Mouse (Mus musculus): ENCODE data around the gene Prtg.

Prtg gene

DNA sequence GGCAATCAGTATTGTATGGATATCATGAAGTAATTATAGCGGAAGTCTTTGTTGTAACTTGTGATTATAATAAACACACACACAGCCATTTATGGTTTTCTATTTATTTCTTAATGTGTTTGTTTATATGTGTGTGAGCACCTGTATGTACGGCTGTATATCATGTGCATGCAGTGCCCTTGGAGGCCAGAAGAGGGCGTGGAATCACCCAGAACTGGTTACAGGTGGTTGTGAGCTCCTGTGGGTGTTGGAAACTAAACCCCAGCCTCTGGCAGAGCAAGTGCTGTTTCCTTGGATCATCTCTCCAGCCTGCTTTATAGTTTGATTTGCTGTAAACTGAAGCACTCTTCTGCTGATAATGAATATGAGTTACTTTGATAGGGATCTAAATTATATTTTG is 136.8 kb downstream of the Prtg start:
- in situ Hi-C loops (cut with MboI; ENCODE audit: low pct_unique_long_range_greater_than_20kb in 1 of 2, low sequenced_read_pairs in 2 of 2, unreplicated experiment in 1 of 2): loop anchor here (5.0 to 10.0 kb wide), 2 partner anchors 51 to 179 kb away; no protein-coding TSS in a partner anchor

DNA sequence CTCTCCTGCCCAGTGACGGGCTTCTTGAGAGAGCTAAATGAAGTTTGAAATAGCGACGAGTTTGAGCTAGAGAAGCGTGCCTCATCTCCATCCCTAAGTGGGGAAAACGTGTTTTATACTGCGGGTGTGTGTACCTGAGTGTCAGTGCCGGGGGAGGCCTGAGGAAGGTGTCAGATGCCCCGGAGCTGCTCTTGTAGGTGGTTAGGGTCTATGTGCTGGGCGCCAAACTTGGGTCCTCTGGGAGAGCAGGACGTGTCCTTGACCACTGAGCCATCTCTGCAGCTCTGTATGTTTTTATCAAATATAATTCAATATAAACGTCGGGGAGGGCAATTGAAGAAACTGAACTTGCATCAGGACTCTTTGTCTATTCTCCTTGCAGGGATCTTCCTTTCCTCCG is 137.6 kb downstream of the Prtg start:
- in situ Hi-C loops (cut with MboI; ENCODE audit: low pct_unique_long_range_greater_than_20kb in 1 of 2, low sequenced_read_pairs in 2 of 2, unreplicated experiment in 1 of 2): loop anchor here (5.0 to 10.0 kb wide), 2 partner anchors 52 to 179 kb away; no protein-coding TSS in a partner anchor

DNA sequence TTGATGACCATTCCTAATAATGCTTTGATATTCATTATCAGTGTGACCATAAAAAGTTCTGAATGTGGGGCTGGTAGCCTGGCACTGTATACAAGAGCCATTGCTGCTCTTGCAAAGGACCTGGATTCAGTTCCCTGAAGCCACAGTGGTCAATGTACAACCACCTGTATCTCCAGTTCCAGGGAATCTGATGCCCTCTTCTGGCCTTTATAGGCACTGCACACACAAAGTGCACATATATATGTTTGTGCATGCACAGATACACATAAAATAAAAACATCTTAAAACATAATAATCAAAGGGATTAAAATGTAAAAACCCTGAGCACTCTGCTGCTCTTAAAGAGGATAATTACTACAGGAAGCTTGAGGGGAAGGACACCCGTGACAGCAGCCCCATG is 140.3 kb downstream of the Prtg start:
- in situ Hi-C loops (cut with MboI; ENCODE audit: low pct_unique_long_range_greater_than_20kb in 1 of 2, low sequenced_read_pairs in 2 of 2, unreplicated experiment in 1 of 2): loop anchor here in 1 of 2 experiments (10.0 kb wide), 1 partner anchor 182 kb away; no protein-coding TSS in a partner anchor

DNA sequence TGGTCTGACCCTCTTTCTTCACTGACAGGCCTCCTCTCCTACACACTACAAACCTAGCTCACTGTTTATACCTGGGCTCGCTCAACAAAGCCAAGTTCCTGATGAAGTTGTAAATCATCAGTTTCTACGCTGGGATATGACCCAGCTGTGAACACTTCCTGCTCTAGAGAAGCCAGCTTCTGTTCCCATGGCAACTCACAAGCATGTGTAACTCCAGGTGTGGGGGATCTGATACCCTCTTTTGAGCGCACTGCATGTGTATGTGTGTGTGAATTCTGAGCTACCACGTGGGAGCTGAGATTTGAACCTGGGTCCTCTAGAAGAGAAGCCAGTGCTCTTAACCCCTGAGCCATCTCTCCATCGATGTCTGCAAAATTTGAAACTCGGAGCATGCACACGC is 142.9 kb downstream of the Prtg start:
- in situ Hi-C loops (cut with MboI; ENCODE audit: low pct_unique_long_range_greater_than_20kb in 1 of 2, low sequenced_read_pairs in 2 of 2, unreplicated experiment in 1 of 2): loop anchor here in 1 of 2 experiments (10.0 kb wide), 1 partner anchor 185 kb away; no protein-coding TSS in a partner anchor

DNA sequence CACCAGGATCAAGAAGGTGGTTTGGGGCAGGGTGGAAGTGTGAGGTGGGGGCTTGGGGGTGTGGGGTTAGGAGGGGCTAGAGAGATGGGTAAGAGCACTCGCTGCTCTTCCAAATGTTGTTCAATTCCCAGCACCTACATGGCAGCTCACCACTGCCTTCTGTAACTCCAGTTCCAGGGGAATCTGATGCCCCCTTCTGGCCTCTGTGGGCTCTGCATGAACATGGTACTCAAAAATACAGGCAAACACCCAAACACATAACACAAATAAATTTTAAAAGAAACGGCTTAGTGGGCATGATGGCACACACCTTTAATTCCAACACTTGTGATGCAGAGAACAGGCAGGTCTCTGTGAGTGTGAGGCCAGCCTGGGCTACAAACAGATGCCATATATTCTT is 148.1 kb downstream of the Prtg start:
- in situ Hi-C loops (cut with MboI; ENCODE audit: low pct_unique_long_range_greater_than_20kb in 1 of 2, low sequenced_read_pairs in 2 of 2, unreplicated experiment in 1 of 2): no loop called here

DNA sequence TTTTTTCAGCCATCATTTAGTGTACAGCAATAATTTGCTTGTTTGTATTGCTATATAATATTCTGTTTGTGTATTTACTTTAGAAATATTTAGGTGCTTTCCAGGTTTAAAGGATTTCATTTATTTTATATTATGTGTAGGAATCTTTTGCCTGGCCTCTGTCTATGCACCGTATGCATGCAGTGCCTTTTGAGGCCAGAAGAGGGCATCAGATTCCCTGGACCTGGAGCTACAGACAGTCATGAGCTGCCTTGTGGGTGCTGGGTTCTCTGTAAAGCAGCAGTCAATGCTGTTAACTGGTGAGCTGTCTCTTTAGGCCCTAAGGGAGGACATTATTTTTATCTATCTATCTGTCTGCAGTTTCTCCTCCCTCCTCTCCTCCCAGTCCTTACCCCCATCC is 148.9 kb downstream of the Prtg start:
- in situ Hi-C loops (cut with MboI; ENCODE audit: low pct_unique_long_range_greater_than_20kb in 1 of 2, low sequenced_read_pairs in 2 of 2, unreplicated experiment in 1 of 2): no loop called here

DNA sequence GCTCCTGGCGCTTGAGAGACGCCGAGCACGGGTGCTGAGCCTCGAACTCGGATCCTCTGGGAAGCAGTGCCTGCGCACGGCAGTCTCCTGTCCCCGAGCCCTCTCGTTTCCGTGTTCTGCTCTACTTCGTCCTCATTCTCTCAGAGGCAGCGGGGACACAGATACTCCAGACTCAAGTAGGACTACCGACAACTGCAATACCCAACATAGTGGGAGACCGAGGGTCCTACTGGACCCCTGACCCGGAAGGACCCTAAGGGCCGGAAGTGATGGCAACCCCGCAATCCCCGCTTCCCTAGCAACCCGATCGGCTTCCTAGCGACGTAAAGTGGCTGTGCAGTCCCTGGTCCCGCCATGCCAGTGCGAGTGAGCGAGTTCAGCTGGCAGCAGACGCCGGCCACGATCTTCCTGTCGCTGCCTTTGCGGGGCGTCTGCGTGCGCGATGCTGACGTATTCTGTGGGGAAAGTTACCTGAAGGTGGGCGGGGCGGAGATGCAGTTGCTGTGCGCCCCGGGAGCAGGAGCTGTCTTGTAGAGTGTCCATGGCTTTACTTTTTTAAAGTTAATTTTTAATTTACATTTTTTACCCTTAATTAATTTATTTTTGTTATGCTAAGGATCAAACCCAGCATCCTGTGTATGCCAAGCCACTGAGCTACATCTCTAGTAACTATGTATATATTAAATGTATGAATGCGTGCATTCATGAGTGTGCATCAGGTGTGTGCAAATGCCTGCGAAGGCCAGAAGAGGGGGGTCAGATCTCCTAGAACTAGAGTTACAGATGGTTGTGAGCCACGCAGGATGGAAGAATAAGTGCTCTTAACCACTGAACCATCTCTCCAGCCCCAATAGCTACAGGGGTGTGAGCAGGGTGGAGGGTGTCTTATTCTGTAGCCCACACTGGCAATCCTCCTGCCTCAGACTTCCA is 152.1 kb downstream of the Prtg start, which contains the start of the genes Dyx1c1 and Gm44503:
Dyx1c1 (plus strand) TSS at position 265 of the 930 bp plus-strand sequence.
Gm44503 (plus strand) TSS at position 332 of the 930 bp plus-strand sequence.
- in situ Hi-C loops (cut with MboI; ENCODE audit: low pct_unique_long_range_greater_than_20kb in 1 of 2, low sequenced_read_pairs in 2 of 2, unreplicated experiment in 1 of 2): no loop called here

DNA sequence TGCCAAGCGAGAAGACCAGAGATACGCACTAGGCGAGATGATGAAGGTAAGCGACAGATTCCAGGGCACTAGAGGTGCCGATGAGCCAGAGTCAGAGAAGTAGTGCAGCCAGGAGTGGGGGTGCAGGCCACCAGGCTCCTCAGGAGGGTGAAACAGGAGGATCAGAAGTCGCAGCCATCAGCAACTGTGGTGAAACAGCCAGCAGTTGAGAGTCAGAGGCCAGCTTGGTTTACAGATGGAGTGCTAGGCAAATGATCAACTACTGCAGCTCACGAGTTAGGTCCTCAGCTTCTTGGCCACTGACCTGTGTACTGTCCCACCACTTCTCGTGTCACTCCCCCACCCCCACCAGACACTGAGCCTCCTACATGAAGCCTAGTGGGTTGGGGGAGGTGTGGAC is 154.7 kb downstream of the Prtg start:
- in situ Hi-C loops (cut with MboI; ENCODE audit: low pct_unique_long_range_greater_than_20kb in 1 of 2, low sequenced_read_pairs in 2 of 2, unreplicated experiment in 1 of 2): no loop called here

DNA sequence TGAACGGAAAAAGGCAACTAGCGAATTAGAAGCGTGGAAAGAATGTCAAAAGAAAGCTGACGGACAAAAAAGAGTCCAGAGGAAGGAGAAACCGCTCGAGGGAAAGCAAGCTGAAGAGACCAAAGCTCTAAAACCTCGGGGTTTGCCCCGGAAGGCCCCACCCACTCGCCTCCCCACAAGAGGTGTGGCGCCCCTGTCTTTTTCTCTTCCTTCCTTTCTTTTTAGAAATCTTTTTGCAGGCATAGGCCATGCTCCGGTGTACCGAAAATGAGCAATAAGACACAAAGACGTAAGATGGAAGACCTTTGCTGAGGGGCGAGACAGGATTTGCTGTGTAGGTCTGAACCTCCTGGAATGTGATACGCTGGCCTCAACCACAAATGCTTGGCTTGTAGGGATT is 155.3 kb downstream of the Prtg start:
- in situ Hi-C loops (cut with MboI; ENCODE audit: low pct_unique_long_range_greater_than_20kb in 1 of 2, low sequenced_read_pairs in 2 of 2, unreplicated experiment in 1 of 2): no loop called here

Data from mouse embryonic stem cell (cell line).